Mouse (Mus musculus) right cerebral cortex, postnatal 10 days (tissue): ENCODE results near the gene Zfp414.
A peak's percentile ranks its signal among the peaks of the same experiment; 100 is the strongest.
"Not testable (repeated sequence)": the region's sequence is repeated elsewhere in the genome, so short reads cannot be mapped to it uniquely, and the experiment has no call there.

ENCODE experiments used
- DNase-seq, 2 experiments: peaks; one replicate each; pipeline ENCODE4 v3.0.0; 2021; ENCODE audit warnings: low spot score in 2 of 2

Zfp414 gene

DNA sequence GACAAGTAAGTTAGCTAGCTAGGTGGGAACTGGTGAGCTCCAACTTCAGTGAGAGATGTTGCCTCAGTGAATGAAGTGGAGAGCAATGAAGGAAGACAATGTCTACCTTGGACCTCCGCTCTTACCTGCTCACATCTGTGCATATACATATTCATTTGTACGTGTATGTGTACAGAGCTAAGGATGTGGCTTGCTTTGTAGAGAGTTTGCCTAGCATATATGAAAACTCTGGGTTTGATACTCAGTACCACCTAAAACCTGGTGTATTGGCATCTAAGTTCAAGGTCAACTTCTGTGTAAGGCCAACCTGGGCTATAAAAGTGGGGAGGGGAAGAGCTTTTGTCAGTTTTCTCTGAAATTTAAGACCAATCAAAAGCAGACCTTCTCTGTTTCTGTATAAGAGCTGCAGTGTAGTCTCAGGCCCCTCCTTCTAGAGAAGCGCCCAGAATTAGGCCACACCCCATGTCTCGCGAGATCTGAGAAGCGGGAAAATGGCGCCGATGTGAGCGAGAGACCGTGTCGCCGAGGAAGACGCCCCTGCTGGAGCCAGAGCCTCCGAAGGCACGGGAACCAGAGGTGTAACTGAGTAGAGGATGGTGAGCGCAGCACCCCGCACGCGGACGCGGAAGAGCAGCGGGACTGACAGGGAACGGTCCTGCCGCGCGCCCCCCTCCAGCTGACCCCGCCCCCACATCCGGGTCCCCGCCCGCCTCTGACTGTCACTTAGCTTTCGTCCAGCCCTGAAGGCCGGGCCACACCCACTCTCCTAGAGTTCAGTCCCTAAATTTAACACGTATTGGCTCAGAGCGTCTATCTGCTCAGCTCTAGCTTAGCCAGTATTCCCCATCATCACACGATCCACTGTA lies at the start of gene Zfp414:
TSS of gene Zfp414 (plus strand) at position 470 of the 866 bp plus-strand sequence.
- DNase-seq, result peak; percentile 94

GRCm38 (mm10) chr17:33584061-33584460 lies 44.8 kb upstream of the Zfp414 start:
- DNase-seq, result no peak

- DNase-seq, result no peak
These were observed 42.9 kb upstream of the Zfp414 start for GRCm38 (mm10) chr17:33586011-33586410.

DNA sequence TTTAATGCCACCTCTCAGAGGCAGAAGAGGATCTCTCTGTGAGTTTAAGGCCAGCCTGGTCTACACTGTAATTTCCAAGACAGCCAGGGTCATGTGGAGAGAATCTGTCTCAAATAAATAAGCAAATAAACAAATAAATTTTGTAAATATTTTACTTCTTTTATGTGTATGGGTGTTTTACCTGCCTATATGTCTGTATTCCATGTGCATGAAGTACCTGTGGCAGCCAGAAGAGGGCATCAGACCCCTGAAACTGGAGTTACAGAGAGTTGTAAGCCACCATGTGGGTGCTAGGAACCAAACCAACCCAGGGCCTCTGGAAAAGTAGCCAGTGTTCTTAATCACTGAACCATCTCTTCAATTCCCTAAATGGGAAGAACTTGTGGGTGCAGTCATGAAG lies 31.6 kb upstream of the Zfp414 start:
- no peak for DNase-seq

- no peak for DNase-seq
These were observed 30.4 kb upstream of the Zfp414 start for GRCm38 (mm10) chr17:33598506-33598905.

DNA sequence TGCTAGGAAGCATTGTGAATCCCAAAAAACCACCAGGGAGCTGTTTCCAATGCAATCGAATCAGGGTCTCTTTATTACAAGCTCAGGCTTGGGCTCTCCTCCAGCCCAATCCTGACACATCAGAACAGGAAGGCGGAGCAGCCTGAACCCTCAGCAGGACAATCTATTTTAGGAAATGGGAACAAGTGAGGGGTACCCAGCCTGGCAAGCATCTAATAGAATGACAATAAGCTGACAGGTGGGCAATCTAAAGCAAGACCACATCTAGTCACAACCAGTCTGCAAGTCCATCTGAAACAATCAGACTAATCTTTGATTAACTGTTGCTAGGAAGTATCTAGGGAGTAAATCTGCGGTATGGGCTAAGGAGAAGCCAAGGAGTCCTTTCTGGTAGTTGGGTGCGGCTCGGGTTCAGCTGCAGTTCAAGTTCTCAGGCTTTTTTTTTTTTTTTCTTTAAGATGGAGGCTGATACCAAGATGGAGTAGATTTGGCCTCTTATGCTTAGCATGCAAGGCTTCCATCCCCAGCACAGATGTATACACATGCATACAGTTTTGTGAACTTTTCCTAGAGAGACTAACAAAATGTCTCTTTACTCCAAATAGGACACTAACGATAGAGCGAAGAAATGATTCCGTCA lies 28.9 kb upstream of the Zfp414 start:
- no peak for DNase-seq

DNA sequence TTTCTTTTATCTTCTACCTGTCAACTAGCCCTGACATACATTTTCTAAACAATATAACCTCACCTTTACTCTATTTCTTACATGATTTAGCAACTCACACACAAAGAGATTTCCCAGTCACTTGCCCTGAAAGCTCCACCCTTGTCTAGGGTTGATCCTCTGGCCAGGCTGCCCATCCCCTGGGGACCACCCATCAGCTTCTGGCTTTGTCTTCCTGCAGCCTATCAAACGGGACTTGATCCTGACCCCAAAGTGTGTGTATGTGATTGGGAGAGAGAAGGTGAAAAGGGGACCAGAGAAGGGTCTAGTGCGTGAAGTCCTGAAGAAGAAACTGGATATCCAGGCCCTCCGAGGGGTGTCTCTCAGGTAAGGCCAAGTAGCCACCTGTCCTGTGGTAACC lies 28.1 kb upstream of the Zfp414 start:
- no peak for DNase-seq

GRCm38 (mm10) chr17:33601947-33602346 lies 26.9 kb upstream of the Zfp414 start:
- no peak for DNase-seq

GRCm38 (mm10) chr17:33607273-33607672 lies 21.6 kb upstream of the Zfp414 start:
- DNase-seq, result no peak

DNA sequence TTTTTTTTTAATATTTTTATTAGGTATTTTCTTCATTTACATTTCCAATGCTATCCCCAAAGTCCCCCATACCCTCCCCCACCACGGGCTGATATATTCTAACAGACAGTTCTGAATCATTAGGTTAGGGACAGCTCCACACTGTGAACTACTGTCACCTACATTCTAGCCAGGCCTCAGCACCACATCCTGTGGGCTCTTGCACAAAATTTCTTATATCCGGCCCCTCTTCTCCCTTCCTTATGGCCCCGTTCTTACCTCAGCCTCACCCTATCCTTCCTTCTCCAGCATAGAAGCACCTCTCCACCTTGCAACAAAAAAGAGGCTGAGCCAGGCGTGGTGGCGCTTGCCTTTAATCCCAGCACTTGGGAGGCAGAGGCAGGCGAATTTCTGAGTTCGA lies 18.3 kb upstream of the Zfp414 start:
- DNase-seq, result no peak

DNA sequence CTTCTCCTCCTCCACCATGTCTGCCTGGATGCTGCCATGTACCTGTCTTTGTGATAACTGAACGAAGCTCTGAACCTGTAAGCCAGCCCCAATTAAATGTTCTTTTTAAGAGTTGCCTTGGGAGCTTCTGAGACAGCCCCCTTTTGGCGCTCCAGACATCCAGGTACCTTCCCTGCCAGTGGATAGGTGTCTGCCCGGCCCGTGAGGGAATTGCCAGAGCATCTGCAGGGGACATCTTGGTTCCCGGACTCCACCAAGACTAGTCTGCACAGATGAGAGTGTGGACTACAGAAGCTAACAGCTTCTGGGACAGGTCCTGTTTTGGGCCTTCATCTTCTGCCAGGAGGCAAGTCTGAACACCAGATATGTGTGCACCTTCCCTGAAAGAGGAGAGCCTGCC lies 15.2 kb upstream of the Zfp414 start:
- not testable (repeated sequence) for DNase-seq

- DNase-seq, result no peak
These were observed 1.6 kb upstream of the Zfp414 start for GRCm38 (mm10) chr17:33627281-33627680.

DNA sequence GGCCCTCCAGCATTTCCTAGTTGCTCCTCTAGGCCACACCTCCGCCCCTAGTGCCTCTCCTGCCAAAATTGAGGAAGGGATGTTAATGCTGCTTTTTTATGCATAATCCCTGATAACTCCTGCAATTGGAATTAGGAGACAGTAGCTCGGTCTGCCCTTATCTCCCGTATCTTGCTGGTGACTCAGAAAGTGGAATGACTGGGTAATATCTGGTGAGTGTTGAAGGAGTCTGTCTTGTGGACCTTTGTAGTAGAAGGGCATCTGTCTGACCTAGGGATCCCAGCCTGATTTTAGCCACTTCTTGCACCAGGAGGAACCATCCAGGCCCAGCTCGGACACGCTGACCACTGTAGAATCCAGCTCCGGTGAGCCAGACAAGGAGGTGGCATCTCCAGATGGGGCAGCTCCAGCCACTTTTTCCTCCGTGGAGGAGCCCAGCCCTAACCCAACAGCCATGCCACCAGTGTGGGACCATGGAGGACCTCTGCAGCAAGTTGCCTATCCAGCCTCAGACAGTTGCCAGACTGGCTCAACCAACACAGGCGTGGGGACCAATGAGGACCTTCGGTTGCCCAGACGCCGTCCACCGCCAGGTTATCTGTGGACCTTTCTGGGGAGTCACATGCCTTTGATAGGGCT lies 716 bp downstream of the Zfp414 start:
- peak in 1 of 2 experiments; percentile 38 for DNase-seq

- DNase-seq, result no peak
These were observed 1.4 kb downstream of the Zfp414 start for GRCm38 (mm10) chr17:33630171-33630895.

DNA sequence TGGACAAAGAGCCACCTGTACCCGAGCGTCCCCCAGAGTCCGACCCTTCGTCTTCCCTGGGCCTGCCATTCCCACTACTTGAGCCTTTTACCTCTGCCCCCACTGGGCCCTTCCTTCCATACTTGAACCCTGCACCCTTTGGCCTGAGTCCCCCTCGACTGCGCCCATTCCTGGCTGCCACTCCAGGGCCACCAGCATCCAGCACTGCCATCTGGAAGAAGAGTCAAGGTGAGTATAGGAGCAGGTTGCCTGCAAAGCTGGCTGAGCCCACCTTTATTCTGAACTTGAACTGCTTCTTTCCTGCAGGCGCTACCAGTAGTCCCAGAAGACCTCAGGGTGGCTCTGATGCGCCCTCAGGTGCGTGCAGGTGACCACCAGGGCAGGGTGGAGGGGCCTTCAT lies 2.3 kb downstream of the Zfp414 start:
- DNase-seq, result no peak

GRCm38 (mm10) chr17:33631796-33632195 lies 2.9 kb downstream of the Zfp414 start:
- DNase-seq, result no peak

DNA sequence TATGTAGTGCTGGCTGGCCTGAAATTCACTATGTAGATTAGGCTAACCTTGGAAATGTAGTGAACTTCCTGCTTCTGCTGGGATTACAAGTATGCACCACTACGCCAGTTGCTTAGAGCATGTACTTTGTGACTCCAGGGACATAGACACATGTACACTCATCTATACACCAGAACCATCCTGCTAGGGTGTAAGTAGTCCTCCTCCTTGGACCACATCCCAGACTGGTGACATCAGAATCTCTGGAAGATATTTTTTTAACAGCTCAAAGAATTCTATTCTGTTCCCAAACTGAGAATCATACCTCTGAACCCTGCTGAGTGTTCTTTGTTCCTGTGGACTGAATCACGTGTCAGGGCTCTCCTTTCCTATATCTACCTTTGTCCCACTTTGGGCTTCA lies 8.1 kb downstream of the Zfp414 start:
- DNase-seq, result peak in 1 of 2 experiments; percentile 62

DNA sequence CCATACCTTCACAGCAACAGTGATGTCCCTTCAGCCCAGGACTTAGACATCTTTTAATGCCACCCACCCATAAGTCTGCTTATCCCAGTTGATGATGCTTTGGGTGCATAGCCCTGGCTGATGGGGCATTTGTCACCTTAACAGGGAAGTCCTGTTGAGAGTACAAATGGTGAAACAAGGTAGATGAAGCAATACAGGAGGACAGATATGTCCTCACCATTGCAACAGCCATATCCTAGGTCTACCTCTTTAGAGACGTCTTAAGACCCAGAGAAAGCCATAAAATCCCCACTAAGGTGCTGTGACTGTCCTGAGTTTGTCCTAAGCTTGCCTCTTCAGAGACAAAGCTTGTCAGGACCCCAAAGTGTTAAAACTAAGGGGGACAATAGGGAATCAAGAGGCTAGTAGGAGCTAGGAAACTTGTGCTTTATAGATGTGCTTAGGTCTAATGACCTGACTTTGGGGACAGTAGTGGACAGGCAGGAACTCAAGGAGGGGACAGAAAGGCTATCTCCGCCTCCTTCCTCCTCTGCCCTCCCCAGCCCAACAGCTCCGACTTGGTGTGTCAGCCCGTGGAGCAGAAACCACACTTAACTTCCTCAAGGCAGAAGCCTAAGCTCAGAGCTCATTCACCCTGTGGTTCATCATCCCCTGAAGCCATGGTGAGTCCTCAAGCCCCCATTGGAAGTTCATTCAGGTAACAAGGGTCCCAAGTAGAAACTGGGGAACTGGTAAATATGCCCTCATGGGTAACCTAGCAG lies 8.8 kb downstream of the Zfp414 start, which contains the start of gene Pram1:
TSS of gene Pram1 (plus strand) at position 541 of the 761 bp plus-strand sequence.
- no peak for DNase-seq

- DNase-seq, result no peak
These were observed 10.9 kb downstream of the Zfp414 start for GRCm38 (mm10) chr17:33639743-33640142.

DNA sequence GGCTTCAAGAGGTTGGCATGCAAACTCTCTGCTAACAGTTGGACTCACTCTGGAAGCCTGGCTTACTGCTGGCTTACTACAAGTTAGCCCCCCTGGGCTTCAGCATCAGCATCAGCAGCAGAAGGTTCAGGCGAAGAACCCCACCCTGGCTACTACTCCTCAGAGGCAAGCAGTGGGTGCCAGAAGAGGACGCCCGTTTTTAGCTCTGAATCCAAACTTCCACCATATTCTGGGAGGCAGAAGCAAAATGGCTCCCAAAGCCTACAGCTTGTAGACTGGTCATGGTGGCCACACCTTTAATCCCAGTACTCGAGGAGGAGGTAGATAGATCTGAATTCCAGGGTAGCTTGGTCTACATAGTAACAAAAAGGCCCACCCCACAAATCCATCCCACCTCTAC lies 15.2 kb downstream of the Zfp414 start:
- no peak for DNase-seq

GRCm38 (mm10) chr17:33645073-33645472 lies 16.2 kb downstream of the Zfp414 start:
- DNase-seq, result no peak
